Mouse (Mus musculus) spleen, adult 2 months (tissue): ENCODE data around the gene Fxyd1. TPM values are rescaled to one million over a fixed set of nuclear protein-coding genes. Genes with fewer than 3 reads are reported as not detected.

Experiments used
- DNase-seq, 2 experiments: peaks; one replicate each; pipeline versions ENCODE4 v3.0.0 to v3.0.0-alpha.2; 2012 to 2021; ENCODE audit warnings: low spot score in 2 of 2, low read depth in 1 of 2
- H3K27ac ChIP-seq: fragments of 200-500 bp; 2 replicates; pipeline ENCODE4 v1.5.1; 2012; ENCODE audit warnings: low read length, inconsistent platforms; ENCODE audit not compliant: insufficient read depth
- H3K27me3 ChIP-seq: fragments of 200-500 bp; 2 replicates; pipeline ENCODE4 v1.6.1; 2012; ENCODE audit warnings: mild to moderate bottlenecking, moderate library complexity, low read length, inconsistent platforms; ENCODE audit not compliant: control insufficient read depth, insufficient read depth
- H3K36me3 ChIP-seq: fragments of 200-500 bp; 2 replicates; pipeline ENCODE4 v1.6.1; 2012; ENCODE audit warnings: mild to moderate bottlenecking, low read length, inconsistent platforms; ENCODE audit not compliant: control insufficient read depth, insufficient read depth
- H3K4me1 ChIP-seq: fragments of 200-500 bp; 2 replicates; pipeline ENCODE4 v1.6.1; 2011; ENCODE audit warnings: inconsistent platforms; ENCODE audit not compliant: control insufficient read depth, insufficient read depth, insufficient read length
- H3K4me3 ChIP-seq: fragments of 200-500 bp; 2 replicates; pipeline ENCODE4 v1.5.1; 2011; ENCODE audit warnings: mild to moderate bottlenecking, inconsistent platforms; ENCODE audit not compliant: insufficient read depth, insufficient read length; ENCODE audit errors: extremely low read depth
- CTCF ChIP-seq: fragments of 200-500 bp; IDR thresholded peaks from 2 replicates; pipeline ENCODE4 v1.5.1; 2011; ENCODE audit warnings: mild to moderate bottlenecking, inconsistent platforms; ENCODE audit not compliant: insufficient read depth, insufficient read length, insufficient replicate concordance; ENCODE audit errors: extremely low read depth
- POLR2A ChIP-seq: fragments of 200-500 bp; IDR thresholded peaks from 2 replicates; pipeline ENCODE4 v1.6.1; 2011; ENCODE audit warnings: low read depth, low read length, inconsistent platforms
- WGBS: fragments of 180-500 bp; shearing (Covaris S2); methylation state at CpG from one replicate; pipeline ENCODE4 v1.1.7; 2018; 5-methylcytosine and 5-hydroxymethylcytosine counted together
- polyA plus RNA-seq: library from polyadenylated mRNA; depleted of rRNA; stranded (reverse); fragments of >200 nt; gene quantifications from 2 replicates; pipeline ENCODE4 v1.2.3, GENCODE M21; 2012

The Fxyd1 gene
- polyA plus RNA-seq, 1 experiment = 60.6 TPM

DNA sequence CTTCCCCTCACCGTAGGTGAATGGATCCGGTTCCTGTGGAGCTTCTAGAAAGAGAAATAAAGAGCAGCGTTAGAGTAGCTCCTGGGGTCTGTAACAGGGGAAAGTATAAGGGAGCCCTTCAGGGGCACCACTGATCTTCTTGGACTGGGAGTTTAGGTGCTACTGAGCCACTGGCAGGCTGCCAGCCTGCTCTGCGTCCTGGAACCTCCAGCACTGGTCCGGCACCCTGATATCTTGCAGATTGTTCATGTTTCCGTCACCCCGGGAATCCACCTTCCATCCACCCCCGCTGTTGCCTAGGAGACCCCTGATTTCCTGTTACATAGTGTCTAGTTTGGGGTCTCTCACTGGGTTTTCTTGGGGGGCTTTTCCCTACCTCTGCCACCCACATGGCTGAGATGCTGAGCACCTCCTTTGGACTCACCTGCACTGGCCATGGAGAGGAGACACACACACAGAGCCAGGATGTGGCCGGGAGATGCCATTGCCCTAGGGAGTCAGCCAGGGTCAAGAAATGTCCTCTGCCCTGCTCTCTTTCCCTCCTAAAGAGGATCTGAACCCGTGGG is 3.0 kb downstream of the Fxyd1 start:
- H3K36me3 ChIP-seq = no peaks in the 10 kb centered on the region
- H3K27ac ChIP-seq = no peak overlapping the region
- no peak for DNase-seq
- H3K27me3 ChIP-seq = peaks cover 18% of the 10 kb centered on the region
- H3K4me1 ChIP-seq = peaks cover 4% of the 10 kb centered on the region; the same call in 1 of the 2 replicates
- WGBS = 76% methylated on average over 10 of the region's 10 CpGs
- TF ChIP-seq CTCF (no peak), POLR2A (no peak)
- H3K4me3 ChIP-seq = no peak overlapping the region

DNA sequence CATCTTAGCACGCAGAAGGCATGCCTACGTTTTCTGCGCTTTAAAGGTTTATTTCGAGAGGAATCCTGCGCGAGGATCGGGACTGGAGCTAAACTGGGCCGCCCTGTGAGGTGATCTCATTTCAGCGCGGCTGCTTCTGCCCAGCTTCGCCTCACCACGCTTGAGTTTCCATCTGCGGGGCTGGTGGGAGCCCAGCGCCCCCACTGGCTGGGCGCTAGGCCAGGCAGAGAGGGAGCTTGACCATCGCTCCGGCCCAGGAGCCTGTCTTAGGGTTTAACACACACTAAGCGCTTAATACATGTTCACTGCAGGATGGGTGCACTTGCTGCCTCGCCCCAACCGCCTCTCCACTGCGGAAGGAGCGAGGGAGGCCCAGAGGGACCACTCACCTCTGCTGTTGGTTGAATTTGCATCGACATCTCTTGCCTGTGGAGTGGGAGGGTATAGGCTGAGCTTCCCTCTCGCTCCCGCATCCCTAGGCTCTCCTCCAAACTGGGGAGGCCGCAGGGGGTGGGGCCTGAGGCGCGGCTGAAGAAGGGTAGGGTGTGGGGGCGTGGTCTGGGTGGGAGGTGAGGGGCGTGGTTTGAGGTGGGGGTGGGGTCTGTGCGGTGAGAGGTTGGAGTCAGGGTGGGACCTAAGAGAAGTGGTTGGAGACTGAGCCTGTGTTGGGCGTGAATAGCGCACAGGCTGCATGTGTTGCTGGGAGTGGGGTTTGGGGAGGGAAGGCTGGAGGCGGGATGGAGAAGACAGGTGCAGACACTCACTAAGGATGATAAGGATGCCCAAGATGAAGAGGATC is 4.2 kb downstream of the Fxyd1 start:
- Histone ChIP-seq H3K27me3 (peaks cover 18% of the 10 kb centered on the region), H3K36me3 (no peaks in the 10 kb centered on the region), H3K4me3 (peak overlapping the region; percentile 16; the same call in 1 of the 2 replicates), H3K4me1 (peaks cover 4% of the 10 kb centered on the region; the same call in 1 of the 2 replicates), H3K27ac (no peak overlapping the region)
- TF ChIP-seq POLR2A (no peak), CTCF (no peak)
- WGBS = 11% methylated on average over 34 of the region's 34 CpGs
- no peak for DNase-seq

DNA sequence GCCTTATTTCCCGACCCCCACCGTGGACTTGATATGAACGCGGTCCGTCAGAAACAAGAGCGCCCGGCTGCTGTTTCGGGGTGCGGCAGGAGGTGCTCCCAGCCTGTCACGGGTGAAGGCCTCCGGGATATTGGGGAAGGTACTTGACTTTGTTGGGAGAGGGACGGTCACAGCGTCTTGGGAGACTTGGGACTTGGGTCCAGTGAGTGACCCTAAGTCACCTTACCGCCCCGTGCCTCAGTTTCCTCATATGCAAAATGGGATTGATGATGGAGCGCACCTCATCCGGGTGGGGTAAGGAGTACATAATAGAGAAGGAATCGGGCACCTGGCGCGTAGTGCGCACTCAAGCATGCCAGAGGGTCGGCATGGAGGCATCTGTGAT is 4.8 kb downstream of the Fxyd1 start:
- WGBS = 11% methylated on average over 22 of the region's 22 CpGs
- no peak overlapping the region for H3K27ac ChIP-seq
- peak overlapping the region; percentile 16; the same call in 1 of the 2 replicates for H3K4me3 ChIP-seq
- no peak for TF ChIP-seq CTCF
- TF ChIP-seq POLR2A = no peak
- no peaks in the 10 kb centered on the region for H3K36me3 ChIP-seq
- H3K27me3 ChIP-seq = peaks cover 18% of the 10 kb centered on the region
- no peak for DNase-seq
- H3K4me1 ChIP-seq = peaks cover 4% of the 10 kb centered on the region; the same call in 1 of the 2 replicates

DNA sequence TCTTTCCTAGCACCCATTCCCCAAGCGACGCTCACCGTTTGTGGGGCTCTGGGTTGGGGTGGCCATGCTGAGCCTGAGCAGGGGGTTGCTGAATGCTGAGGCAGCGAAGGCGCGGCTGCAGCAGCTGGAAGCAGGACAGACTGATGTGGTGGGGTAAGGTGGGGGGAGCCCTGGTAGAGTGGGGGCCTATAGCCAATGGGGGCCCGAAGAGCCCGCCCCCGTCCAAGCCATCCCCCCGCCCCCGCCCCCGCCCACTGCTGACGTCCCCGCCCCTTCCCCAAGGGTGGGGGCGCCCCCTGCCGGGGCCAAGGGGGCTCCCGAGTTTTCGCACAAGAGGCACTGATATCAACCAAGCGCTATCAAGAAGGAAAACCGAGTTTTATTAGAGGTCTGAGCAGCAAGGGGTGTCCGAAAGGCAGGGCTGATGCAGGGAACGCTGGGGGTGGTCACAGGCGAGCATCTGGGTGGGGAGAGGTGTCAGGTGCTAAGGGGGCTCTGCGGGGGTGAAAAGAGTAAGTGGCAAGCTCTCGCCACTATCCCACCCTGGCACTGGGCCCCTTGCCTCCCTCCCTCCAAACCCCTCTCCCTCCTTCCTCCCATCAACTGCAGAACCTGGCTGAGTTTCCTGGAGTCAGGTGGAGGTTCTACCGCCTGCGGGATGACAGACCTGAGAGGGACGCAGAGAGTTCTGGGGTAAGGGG is 5.5 kb downstream of the Fxyd1 start, which contains the start of gene Fxyd7:
TSS of gene Fxyd7 (minus strand) at position 147 of the 701 bp plus-strand sequence.
- H3K36me3 ChIP-seq = no peaks in the 10 kb centered on the region
- peaks cover 4% of the 10 kb centered on the region; the same call in 1 of the 2 replicates for H3K4me1 ChIP-seq
- 7% methylated on average over 26 of the region's 28 CpGs for WGBS
- DNase-seq = no peak
- H3K4me3 ChIP-seq = no peak within 1 kb of the TSS
- TF ChIP-seq CTCF (no peak), POLR2A (no peak)
- no peak within 1 kb of the TSS for H3K27ac ChIP-seq
- H3K27me3 ChIP-seq = peaks cover 18% of the 10 kb centered on the region

DNA sequence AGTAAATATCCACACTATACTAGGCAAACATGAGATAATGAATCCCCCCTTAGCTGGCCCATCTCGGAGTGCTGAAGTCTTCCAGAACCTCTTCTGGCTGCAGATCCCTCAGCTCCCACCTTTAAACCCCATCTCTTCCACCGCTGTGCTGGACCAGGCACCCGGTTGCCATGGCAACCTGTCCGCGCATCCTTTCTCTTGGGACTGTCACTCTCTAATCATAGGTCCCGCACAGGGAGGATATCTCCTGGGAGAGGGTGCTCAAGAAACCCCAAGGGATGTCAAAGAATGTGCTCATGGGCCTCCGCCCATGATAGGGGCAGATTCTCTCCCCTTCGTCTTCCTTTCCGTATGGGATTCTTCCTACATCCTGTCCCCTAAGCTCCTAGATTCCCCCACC is 6.1 kb downstream of the Fxyd1 start:
- Histone ChIP-seq H3K27ac (no peak overlapping the region), H3K27me3 (peaks cover 18% of the 10 kb centered on the region), H3K4me1 (peaks cover 4% of the 10 kb centered on the region; the same call in 1 of the 2 replicates), H3K36me3 (no peaks in the 10 kb centered on the region), H3K4me3 (no peak overlapping the region)
- WGBS = 9% methylated on average over 9 of the region's 9 CpGs
- DNase-seq = no peak
- TF ChIP-seq CTCF (no peak), POLR2A (no peak)

DNA sequence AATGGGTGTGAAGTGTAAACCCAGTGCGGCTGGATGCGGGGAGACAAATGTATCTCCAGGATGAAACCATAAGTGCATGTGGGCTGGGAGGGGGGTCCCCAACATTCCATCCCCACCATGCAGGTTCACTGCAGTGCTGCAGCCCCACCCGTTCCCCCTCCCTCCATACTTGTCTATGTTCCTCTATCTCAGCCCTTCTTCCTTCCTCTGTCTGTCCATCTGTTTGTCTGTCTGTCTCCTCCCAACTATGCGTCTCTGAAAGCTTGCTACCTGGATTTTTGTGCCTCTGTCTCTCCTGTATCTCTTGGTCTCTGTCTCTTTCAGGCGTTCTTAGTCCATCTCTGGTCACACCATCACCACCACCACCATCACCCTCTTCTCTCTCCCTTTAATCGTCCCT is 6.5 kb downstream of the Fxyd1 start:
- Histone ChIP-seq H3K27me3 (peaks cover 18% of the 10 kb centered on the region), H3K4me1 (peaks cover 4% of the 10 kb centered on the region; the same call in 1 of the 2 replicates)
- WGBS = 10% methylated on average over 6 of the region's 6 CpGs

More for the DNA sequence above, 6.5 kb downstream of the Fxyd1 start:
- Histone ChIP-seq H3K36me3 (no peaks in the 10 kb centered on the region), H3K27ac (no peak overlapping the region), H3K4me3 (no peak overlapping the region)
- no peak for TF ChIP-seq POLR2A
- TF ChIP-seq CTCF = no peak
- DNase-seq = no peak
